Mouse (Mus musculus): ENCODE measurements at regions not wholly inside any gene's neighbourhood (a gene's known extent, or its start where the extent isn't known, plus 50 kb on each side); places are given as distances from the start of the nearest gene placed in this dataset.

GRCm38 (mm10) chr14:29895332-29895988 is 72.6 kb upstream of the Selenok start:
- Histone ChIP-seq H3K27ac (ENCODE audit: low read length) (no peak overlapping the region), H3K4me2 (ENCODE audit: low read depth, low read length) (no peak overlapping the region), H3K27me3 (replicated peaks; ENCODE audit: control insufficient read depth, insufficient read depth, low read length) (no peaks in the 10 kb centered on the region), H3K36me3 (ENCODE audit: control insufficient read depth, insufficient read depth, low read length) (no peaks in the 10 kb centered on the region), H3K9ac (ENCODE audit: low read depth, low read length) (no peak overlapping the region), H3K4me1 (ENCODE audit: control insufficient read depth, insufficient read depth, low read length) (peaks cover 14% of the 10 kb centered on the region), H3K9me3 (ENCODE audit: control insufficient read depth, low read length) (no peaks in the 10 kb centered on the region), H3K4me3 (ENCODE audit: low read length) (no peak overlapping the region)
- WGBS: 64% methylated on average over 2 of the region's 2 CpGs
- peak; percentile 77 for ATAC-seq

- Histone ChIP-seq H3K27ac (ENCODE audit: low read length) (no peak overlapping the region), H3K27me3 (replicated peaks; ENCODE audit: control insufficient read depth, insufficient read depth, low read length) (no peaks in the 10 kb centered on the region), H3K4me1 (ENCODE audit: control insufficient read depth, insufficient read depth, low read length) (peaks cover 14% of the 10 kb centered on the region), H3K9ac (ENCODE audit: low read depth, low read length) (no peak overlapping the region), H3K36me3 (ENCODE audit: control insufficient read depth, insufficient read depth, low read length) (no peaks in the 10 kb centered on the region), H3K9me3 (ENCODE audit: control insufficient read depth, low read length) (no peaks in the 10 kb centered on the region), H3K4me3 (ENCODE audit: low read length) (no peak overlapping the region), H3K4me2 (ENCODE audit: low read depth, low read length) (no peak overlapping the region)
- no peak; the same call in 1 of the 2 replicates for ATAC-seq
- 66% methylated on average over 6 of the region's 6 CpGs for WGBS
These were observed 72.0 kb upstream of the Selenok start for GRCm38 (mm10) chr14:29895989-29896675.

- H3K4me3 ChIP-seq (ENCODE audit: low read length): no peak overlapping the region
- 71% methylated on average over 6 of the region's 6 CpGs for WGBS
- ATAC-seq: no peak
These were observed 67.2 kb upstream of the Selenok start for GRCm38 (mm10) chr14:29900931-29901330.

GRCm38 (mm10) chr14:29903574-29903973 is 64.5 kb upstream of the Selenok start:
- H3K27me3 ChIP-seq (replicated peaks; ENCODE audit: control insufficient read depth, insufficient read depth, low read length): no peaks in the 10 kb centered on the region
- peaks cover 2% of the 10 kb centered on the region; the same call in 1 of the 2 replicates for H3K4me1 ChIP-seq (ENCODE audit: control insufficient read depth, insufficient read depth, low read length)
- H3K27ac ChIP-seq (ENCODE audit: low read length): no peak overlapping the region
- H3K9ac ChIP-seq (ENCODE audit: low read depth, low read length): no peak overlapping the region
- WGBS: 48% methylated on average over 3 of the region's 3 CpGs
- no peak overlapping the region for H3K4me2 ChIP-seq (ENCODE audit: low read depth, low read length)
- no peaks in the 10 kb centered on the region for H3K9me3 ChIP-seq (ENCODE audit: control insufficient read depth, low read length)
- H3K4me3 ChIP-seq (ENCODE audit: low read length): no peak overlapping the region
- H3K36me3 ChIP-seq (ENCODE audit: control insufficient read depth, insufficient read depth, low read length): no peaks in the 10 kb centered on the region
- peak; percentile 96 for ATAC-seq

More at GRCm38 (mm10) chr14:29900931-29901330, 67.2 kb upstream of the Selenok start:
- peaks cover 4% of the 10 kb centered on the region for H3K4me1 ChIP-seq (ENCODE audit: control insufficient read depth, insufficient read depth, low read length)
- H3K36me3 ChIP-seq (ENCODE audit: control insufficient read depth, insufficient read depth, low read length): no peaks in the 10 kb centered on the region
- no peak overlapping the region for H3K4me2 ChIP-seq (ENCODE audit: low read depth, low read length)
- no peak overlapping the region for H3K9ac ChIP-seq (ENCODE audit: low read depth, low read length)
- no peak overlapping the region for H3K27ac ChIP-seq (ENCODE audit: low read length)
- no peaks in the 10 kb centered on the region for H3K9me3 ChIP-seq (ENCODE audit: control insufficient read depth, low read length)
- no peaks in the 10 kb centered on the region for H3K27me3 ChIP-seq (replicated peaks; ENCODE audit: control insufficient read depth, insufficient read depth, low read length)

GRCm38 (mm10) chr14:29904856-29905255 is 63.3 kb upstream of the Selenok start:
- no peaks in the 10 kb centered on the region for H3K27me3 ChIP-seq (replicated peaks; ENCODE audit: control insufficient read depth, insufficient read depth, low read length)
- H3K9me3 ChIP-seq (ENCODE audit: control insufficient read depth, low read length): no peaks in the 10 kb centered on the region
- peaks cover 2% of the 10 kb centered on the region; the same call in 1 of the 2 replicates for H3K4me1 ChIP-seq (ENCODE audit: control insufficient read depth, insufficient read depth, low read length)
- H3K4me3 ChIP-seq (ENCODE audit: low read length): no peak overlapping the region
- WGBS: 81% methylated on average over 6 of the region's 6 CpGs
- H3K27ac ChIP-seq (ENCODE audit: low read length): no peak overlapping the region
- no peak overlapping the region for H3K9ac ChIP-seq (ENCODE audit: low read depth, low read length)
- ATAC-seq: no peak
- no peak overlapping the region for H3K4me2 ChIP-seq (ENCODE audit: low read depth, low read length)
- no peaks in the 10 kb centered on the region for H3K36me3 ChIP-seq (ENCODE audit: control insufficient read depth, insufficient read depth, low read length)

- Histone ChIP-seq H3K36me3 (ENCODE audit: control insufficient read depth, insufficient read depth, low read length) (no peaks in the 10 kb centered on the region), H3K9ac (ENCODE audit: low read depth, low read length) (no peak overlapping the region), H3K9me3 (ENCODE audit: control insufficient read depth, low read length) (no peaks in the 10 kb centered on the region), H3K27ac (ENCODE audit: low read length) (no peak overlapping the region), H3K4me1 (ENCODE audit: control insufficient read depth, insufficient read depth, low read length) (no peaks in the 10 kb centered on the region), H3K4me3 (ENCODE audit: low read length) (no peak overlapping the region), H3K27me3 (replicated peaks; ENCODE audit: control insufficient read depth, insufficient read depth, low read length) (no peaks in the 10 kb centered on the region), H3K4me2 (ENCODE audit: low read depth, low read length) (no peak overlapping the region)
- WGBS: 17% methylated on average over 8 of the region's 8 CpGs
- no peak for ATAC-seq
These were observed 58.4 kb upstream of the Selenok start for GRCm38 (mm10) chr14:29909741-29910140.
